Mouse (Mus musculus) embryonic fibroblast, embryonic 13.5 days (primary cell): ENCODE data around the gene Ccdc187.

Source experiments
- CTCF ChIP-seq: IDR thresholded peaks from 2 replicates; pipeline ENCODE4 v1.5.1; 2011; ENCODE audit warnings: mild to moderate bottlenecking, control low read depth, low read length, moderate library complexity, borderline replicate concordance; ENCODE audit not compliant: insufficient read depth
- POLR2A ChIP-seq: IDR thresholded peaks from 2 replicates; pipeline ENCODE4 v1.6.1; 2011; ENCODE audit warnings: low read depth, mild to moderate bottlenecking, control low read depth, low read length, moderate library complexity

DNA sequence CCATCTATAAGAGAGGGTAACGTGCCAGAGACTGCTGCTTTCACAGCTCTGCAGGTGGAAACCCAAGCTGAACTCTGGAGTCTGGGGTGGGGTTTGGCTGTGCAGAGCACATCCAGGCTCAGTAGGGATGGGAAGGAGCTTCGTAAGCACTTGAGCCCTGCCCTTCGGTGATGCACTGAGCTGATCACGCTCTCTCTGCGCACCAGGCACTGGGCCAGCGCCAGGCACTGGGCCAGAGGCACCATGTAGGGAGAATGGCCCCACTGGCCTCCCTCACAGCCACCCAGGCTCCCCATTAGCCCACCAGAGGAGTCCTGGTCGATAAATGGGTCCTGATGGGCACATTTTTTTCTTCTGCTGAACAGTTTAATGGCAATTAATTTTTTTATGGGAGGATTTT lies 8.6 kb downstream of the Ccdc187 start:
- TF ChIP-seq CTCF = no peak
- no peak for TF ChIP-seq POLR2A
